Mouse (Mus musculus): Measurements from ENCODE around the gene Cobll1. TPM values are rescaled to one million over a fixed set of nuclear protein-coding genes. Genes with fewer than 3 reads are reported as not detected.

Gene Cobll1
- polyA plus RNA-seq, 1 experiment from 2014 or later = 21.7 TPM

DNA sequence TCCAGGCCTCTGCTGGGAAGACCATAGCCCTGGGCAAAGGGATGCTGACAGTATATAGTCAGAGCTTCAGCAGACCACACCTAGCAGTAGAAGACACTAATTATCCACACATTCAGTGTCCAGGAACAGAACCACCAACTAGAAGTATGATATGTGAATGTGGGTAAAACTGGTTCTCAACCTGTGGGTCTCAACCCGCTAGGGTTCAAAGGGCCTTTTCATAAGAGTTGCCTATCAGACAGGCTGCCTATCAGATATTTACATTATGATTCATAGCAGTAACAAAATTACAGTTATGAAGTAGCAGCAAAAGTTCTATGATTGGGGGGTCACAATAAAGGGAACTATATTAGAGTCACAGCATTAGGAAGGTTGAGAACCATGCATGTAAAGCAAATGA is 24.6 kb downstream of the Cobll1 start:
- H3K9me3 ChIP-seq (replicated peaks) = no peaks in the 10 kb centered on the region
- 91% methylated on average over 1 of the region's 1 CpGs for WGBS

DNA sequence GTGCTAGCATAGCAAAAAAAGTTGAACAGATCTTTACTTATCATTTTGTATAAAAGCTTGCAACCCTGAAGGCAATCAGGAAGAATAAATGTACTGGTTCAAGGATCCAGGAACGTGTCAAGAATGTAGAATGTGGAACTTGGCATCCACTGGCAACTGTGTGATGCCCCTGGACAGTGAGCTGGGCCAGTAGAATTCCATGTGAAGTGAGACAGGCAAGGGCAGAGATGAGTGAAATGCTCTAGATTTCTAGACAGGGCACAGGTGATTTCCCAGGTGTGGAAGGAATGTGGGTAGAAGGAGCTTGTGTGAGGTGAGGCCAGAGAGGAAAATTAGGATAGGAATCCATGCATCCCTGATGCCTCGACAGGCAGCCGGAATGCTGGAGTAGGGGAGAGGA is 25.5 kb downstream of the Cobll1 start:
- ATAC-seq (replicated peaks; ENCODE audit: low FRiP score) = no peak
- Histone ChIP-seq H3K36me3 (no peaks in the 10 kb centered on the region), H3K27ac (peak overlapping the region; percentile 50; the same call in 1 of the 2 replicates), H3K4me2 (no peak overlapping the region), H3K4me1 (peaks cover 34% of the 10 kb centered on the region), H3K9ac (no peak overlapping the region), H3K27me3 (no peaks in the 10 kb centered on the region), H3K4me3 (replicated peaks) (no peak overlapping the region), H3K9me3 (replicated peaks) (no peaks in the 10 kb centered on the region)
- 80% methylated on average over 3 of the region's 3 CpGs for WGBS

More for the DNA sequence above, 24.6 kb downstream of the Cobll1 start:
- Histone ChIP-seq H3K27ac (peak overlapping the region; percentile 50), H3K27me3 (no peaks in the 10 kb centered on the region), H3K4me1 (peaks cover 36% of the 10 kb centered on the region), H3K36me3 (no peaks in the 10 kb centered on the region), H3K9ac (no peak overlapping the region), H3K4me3 (replicated peaks) (no peak overlapping the region), H3K4me2 (no peak overlapping the region)
- ATAC-seq (replicated peaks; ENCODE audit: low FRiP score) = no peak

DNA sequence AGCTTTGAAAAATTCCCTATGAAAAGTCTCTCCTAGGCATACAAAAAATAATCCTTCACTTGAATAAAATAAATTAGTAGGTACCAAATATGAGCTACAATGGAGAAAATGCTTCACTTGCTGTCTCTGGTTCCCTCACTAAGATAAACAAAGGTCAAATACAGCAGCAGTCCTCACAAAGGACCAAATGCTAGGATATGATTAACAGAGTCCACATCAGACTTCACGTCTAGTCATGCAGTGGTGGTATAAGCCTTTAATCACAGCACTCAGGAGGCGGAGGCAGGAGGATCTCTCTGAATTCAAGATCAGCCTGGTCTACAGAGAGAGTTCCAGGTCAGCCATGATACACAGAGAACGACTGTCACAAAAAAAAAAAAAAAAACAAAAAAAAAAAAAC is 27.6 kb downstream of the Cobll1 start:
- H3K4me2 ChIP-seq = no peak overlapping the region

DNA sequence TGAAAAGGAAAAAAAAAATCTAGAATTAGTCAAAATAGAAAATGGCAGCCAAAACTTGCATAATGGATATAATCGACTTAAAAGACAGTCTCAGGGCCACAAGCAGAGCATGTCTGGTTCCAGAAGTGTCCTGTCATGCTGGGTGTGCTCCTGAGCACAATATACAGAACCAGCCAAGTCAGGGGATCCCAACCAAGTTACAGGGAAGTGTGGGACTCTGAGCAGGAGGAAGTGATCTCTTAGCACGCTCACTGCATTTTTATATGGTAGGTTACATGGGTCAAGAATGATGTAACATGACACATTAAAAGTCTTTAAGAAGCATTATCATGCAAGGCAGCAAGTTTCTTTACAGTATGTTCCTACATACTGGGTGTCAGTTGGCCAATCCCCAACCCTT is 31.5 kb downstream of the Cobll1 start:
- Histone ChIP-seq H3K4me2 (no peak overlapping the region), H3K9ac (no peak overlapping the region), H3K27ac (no peak overlapping the region), H3K4me1 (0 out of 2 replicates have a peak, but pooled peaks cover 2% of the 10 kb centered on the region), H3K9me3 (replicated peaks) (no peaks in the 10 kb centered on the region), H3K36me3 (no peaks in the 10 kb centered on the region), H3K27me3 (no peaks in the 10 kb centered on the region), H3K4me3 (replicated peaks) (no peak overlapping the region)
- ATAC-seq (replicated peaks; ENCODE audit: low FRiP score) = no peak
- WGBS = 80% methylated on average over 2 of the region's 2 CpGs

More for the DNA sequence above, 27.6 kb downstream of the Cobll1 start:
- no peak overlapping the region for H3K27ac ChIP-seq
- H3K9me3 ChIP-seq (replicated peaks) = no peaks in the 10 kb centered on the region
- WGBS = 77% methylated on average over 3 of the region's 3 CpGs
- no peak overlapping the region for H3K4me3 ChIP-seq (replicated peaks)
- no peak for ATAC-seq (replicated peaks; ENCODE audit: low FRiP score)
- no peak overlapping the region for H3K9ac ChIP-seq
- no peaks in the 10 kb centered on the region for H3K36me3 ChIP-seq
- peaks cover 16% of the 10 kb centered on the region for H3K4me1 ChIP-seq
- no peaks in the 10 kb centered on the region for H3K27me3 ChIP-seq

DNA sequence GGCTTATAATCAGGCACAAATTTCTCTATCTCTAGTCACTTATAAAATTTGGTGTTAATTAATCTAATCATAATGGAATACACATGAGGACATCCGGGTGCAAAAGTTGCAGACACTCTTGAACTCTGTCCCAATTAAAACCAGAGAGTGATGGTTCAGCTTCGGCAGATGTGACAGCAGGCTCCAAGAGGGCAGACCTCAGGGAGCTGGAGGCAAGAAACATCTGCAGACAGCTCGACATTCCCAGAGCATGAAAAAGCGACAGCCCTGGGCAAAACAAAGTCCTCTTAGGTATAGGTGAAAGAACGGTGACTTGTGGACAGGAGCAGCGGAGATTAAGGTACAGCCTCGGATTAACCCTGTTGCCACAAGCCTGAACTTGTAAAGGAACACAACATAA is 35.5 kb downstream of the Cobll1 start:
- no peak overlapping the region for H3K4me3 ChIP-seq (replicated peaks)
- no peak overlapping the region for H3K27ac ChIP-seq
- H3K27me3 ChIP-seq = no peaks in the 10 kb centered on the region
- H3K9ac ChIP-seq = no peak overlapping the region
- H3K4me1 ChIP-seq = no peaks in the 10 kb centered on the region
- no peak overlapping the region for H3K4me2 ChIP-seq
- no peaks in the 10 kb centered on the region for H3K36me3 ChIP-seq
- ATAC-seq (replicated peaks; ENCODE audit: low FRiP score) = no peak; the same call in 1 of the 2 replicates
- 57% methylated on average over 7 of the region's 7 CpGs for WGBS
- no peaks in the 10 kb centered on the region for H3K9me3 ChIP-seq (replicated peaks)

DNA sequence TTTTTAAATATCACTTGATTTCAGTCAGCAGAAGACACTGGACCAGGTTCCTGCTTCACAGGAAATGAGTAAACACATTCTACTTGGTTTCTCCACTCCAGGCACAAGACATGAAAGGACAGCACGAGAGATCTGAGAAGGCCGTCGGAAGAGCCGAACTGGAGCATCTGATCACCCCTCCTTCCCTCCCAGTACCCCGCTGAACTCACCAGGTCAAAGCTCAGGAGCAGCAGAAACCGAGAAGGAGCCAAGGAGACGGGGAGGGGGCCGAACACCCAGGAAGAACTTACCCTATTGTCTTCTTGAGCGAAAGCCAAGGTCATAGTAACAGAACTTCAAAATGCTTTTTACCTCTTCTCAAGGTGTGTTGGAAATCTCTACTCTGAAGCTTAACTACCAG is 39.5 kb downstream of the Cobll1 start:
- Histone ChIP-seq H3K4me2 (no peak overlapping the region), H3K4me1 (peaks cover 6% of the 10 kb centered on the region; the same call in 1 of the 2 replicates), H3K27me3 (no peaks in the 10 kb centered on the region), H3K4me3 (replicated peaks) (no peak overlapping the region), H3K27ac (no peak overlapping the region), H3K36me3 (no peaks in the 10 kb centered on the region), H3K9me3 (replicated peaks) (0 out of 2 replicates have a peak, but pooled peaks cover 4% of the 10 kb centered on the region), H3K9ac (no peak overlapping the region)
- WGBS = 70% methylated on average over 9 of the region's 9 CpGs
- no peak for ATAC-seq (replicated peaks; ENCODE audit: low FRiP score)

DNA sequence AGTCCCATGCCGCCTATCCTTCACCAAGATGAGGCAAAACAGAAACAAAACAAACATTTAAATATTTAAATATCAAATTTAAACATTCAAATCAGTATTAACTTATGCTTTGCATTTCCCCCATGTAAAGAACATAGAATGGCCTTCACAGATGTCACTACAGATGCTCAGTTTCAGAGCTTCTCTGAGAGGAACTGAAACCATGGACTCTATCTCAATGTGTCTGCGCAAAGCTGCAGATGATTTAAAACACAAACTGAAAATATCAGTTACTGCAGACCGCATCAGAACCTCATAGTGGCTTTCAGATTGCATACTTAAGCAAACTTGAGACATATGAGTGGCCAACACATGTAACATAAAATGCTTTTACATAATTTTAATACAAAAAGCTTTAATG is 40.6 kb downstream of the Cobll1 start:
- Histone ChIP-seq H3K4me2 (no peak overlapping the region), H3K4me1 (peaks cover 9% of the 10 kb centered on the region; the same call in 1 of the 2 replicates), H3K9me3 (replicated peaks) (0 out of 2 replicates have a peak, but pooled peaks cover 4% of the 10 kb centered on the region), H3K27me3 (no peaks in the 10 kb centered on the region), H3K36me3 (no peaks in the 10 kb centered on the region), H3K27ac (no peak overlapping the region), H3K4me3 (replicated peaks) (no peak overlapping the region), H3K9ac (no peak overlapping the region)
- ATAC-seq (replicated peaks; ENCODE audit: low FRiP score) = no peak
- WGBS = 95% methylated on average over 3 of the region's 3 CpGs

DNA sequence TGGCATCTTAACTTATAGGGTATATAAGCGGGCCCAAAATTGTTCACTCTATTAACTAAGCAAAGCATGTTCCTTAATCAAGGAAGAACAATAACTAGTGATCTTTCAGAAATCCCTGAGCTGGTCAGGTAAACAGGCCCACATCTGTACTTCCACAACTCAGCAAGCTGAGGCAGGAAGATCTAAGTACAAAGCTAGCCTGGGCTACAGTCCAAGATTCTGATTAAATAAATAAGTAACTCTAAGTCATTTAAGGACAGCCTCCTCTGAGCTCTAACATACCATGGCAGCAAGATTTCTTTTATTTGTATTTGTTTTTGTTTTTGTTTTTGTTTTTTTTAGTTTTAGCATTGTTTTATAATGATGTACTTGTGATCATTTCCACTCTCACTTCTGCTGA is 42.2 kb downstream of the Cobll1 start:
- WGBS = 89% methylated on average over 1 of the region's 1 CpGs

DNA sequence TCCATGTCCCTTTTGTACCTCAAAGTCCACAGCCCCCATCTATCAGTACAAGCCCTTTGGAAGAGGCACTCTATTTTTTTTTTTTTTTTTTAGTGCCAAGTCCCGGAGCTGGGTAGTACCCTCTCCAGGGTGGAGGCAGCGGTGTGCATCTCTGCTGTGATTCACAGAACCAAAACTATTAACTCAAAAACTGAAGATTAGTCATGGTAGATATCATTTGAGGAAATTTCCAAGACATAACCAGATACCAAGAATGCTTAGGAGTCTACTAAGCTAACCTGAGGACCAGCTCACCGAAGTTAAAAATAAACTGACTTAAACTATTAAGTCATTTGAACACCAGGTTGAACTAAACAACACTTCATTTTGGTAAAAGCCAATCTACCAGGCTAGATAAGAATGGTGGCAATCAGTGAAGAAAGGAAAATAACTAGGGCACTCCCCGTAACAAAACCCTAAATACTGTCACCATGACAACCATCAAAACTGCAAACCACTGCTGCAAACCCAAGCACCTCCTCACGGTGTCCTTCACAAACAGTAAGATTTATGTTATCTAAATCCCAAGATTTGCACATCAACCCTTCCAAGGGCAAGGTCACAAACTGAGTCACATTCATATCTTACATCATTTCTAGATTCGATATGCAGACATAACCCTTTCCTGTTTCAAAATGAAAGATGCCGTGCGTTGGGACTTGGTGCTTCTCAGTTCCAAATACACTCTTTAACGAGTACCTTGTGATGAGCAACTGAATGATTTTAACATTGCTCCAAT is 43.8 kb downstream of the Cobll1 start:
- Histone ChIP-seq H3K4me2 (no peak overlapping the region), H3K9me3 (replicated peaks) (0 out of 2 replicates have a peak, but pooled peaks cover 4% of the 10 kb centered on the region), H3K27me3 (no peaks in the 10 kb centered on the region), H3K36me3 (no peaks in the 10 kb centered on the region), H3K4me1 (peaks cover 22% of the 10 kb centered on the region), H3K4me3 (replicated peaks) (no peak overlapping the region), H3K27ac (no peak overlapping the region), H3K9ac (no peak overlapping the region)
- ATAC-seq (replicated peaks; ENCODE audit: low FRiP score) = no peak
- WGBS = 83% methylated on average over 9 of the region's 9 CpGs

More for the DNA sequence above, 42.2 kb downstream of the Cobll1 start:
- Histone ChIP-seq H3K27ac (no peak overlapping the region), H3K4me3 (replicated peaks) (no peak overlapping the region), H3K36me3 (no peaks in the 10 kb centered on the region), H3K9me3 (replicated peaks) (0 out of 2 replicates have a peak, but pooled peaks cover 4% of the 10 kb centered on the region), H3K4me1 (peaks cover 18% of the 10 kb centered on the region), H3K9ac (no peak overlapping the region), H3K4me2 (no peak overlapping the region), H3K27me3 (no peaks in the 10 kb centered on the region)
- no peak for ATAC-seq (replicated peaks; ENCODE audit: low FRiP score)

DNA sequence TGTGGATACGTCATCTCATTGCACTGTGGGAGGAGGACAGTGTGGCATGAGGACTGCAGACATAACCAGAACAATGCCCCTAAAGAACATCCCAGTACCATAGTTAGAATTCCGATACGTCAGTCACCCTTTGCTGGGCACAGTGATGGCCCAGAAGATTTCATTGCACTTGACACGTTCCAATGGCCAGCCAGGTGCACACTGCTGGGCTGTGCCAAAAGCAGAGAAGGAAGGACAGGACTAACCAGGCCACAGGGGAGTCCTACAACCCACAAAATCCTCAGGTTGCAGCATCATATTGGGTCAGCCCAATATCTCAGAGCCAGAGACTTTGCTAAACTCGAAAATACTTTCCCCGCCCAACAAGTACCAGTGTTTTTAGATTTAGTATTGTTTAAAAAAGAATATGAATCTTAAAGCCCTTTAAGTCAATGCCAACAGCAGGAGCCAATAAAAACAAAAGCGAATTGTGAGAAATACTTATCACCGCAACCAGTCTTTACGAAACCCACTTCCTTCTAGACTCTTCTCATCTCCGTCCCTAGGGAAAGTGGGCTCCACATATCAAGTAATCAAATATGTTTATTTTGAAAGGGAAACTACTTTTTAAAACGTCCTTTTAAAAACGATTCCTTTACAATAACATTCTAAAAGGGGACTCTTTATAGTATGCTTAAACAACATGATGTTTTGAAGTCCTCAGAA is 46.0 kb downstream of the Cobll1 start:
- 0 out of 2 replicates have a peak, but pooled peaks have one; percentile 49 for ATAC-seq (replicated peaks; ENCODE audit: low FRiP score)

DNA sequence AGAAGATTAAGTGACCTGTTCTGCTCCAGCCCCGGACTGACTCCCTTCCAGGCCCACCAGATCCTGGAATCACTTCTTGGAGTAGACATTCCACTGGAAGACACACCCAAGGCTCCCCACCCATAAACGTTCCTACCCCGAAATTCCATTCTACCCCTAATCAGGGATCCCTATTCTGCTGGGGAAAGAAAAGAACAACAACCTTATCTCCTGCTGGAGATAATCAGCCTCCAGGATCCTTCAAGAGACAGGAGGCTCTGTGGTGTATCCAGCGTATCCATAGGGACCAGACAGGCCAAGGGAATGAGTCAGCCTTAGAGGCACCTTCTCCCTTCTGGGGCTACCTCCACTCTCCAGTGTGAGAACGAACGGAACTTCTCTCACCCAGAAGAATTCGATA is 47.8 kb downstream of the Cobll1 start:
- Histone ChIP-seq H3K4me2 (no peak overlapping the region), H3K27me3 (no peaks in the 10 kb centered on the region), H3K36me3 (no peaks in the 10 kb centered on the region), H3K4me1 (peaks cover 35% of the 10 kb centered on the region), H3K9me3 (replicated peaks) (no peaks in the 10 kb centered on the region), H3K27ac (no peak overlapping the region), H3K9ac (no peak overlapping the region), H3K4me3 (replicated peaks) (no peak overlapping the region)
- WGBS = 65% methylated on average over 7 of the region's 7 CpGs
- no peak for ATAC-seq (replicated peaks; ENCODE audit: low FRiP score)

More for the DNA sequence above, 46.0 kb downstream of the Cobll1 start:
- H3K9me3 ChIP-seq (replicated peaks) = 0 out of 2 replicates have a peak, but pooled peaks cover 3% of the 10 kb centered on the region
- 39% methylated on average over 12 of the region's 12 CpGs for WGBS
- H3K9ac ChIP-seq = no peak overlapping the region
- no peaks in the 10 kb centered on the region for H3K36me3 ChIP-seq
- no peak overlapping the region for H3K27ac ChIP-seq
- H3K27me3 ChIP-seq = no peaks in the 10 kb centered on the region
- H3K4me1 ChIP-seq = peaks cover 34% of the 10 kb centered on the region
- no peak overlapping the region for H3K4me2 ChIP-seq
- no peak overlapping the region for H3K4me3 ChIP-seq (replicated peaks)

DNA sequence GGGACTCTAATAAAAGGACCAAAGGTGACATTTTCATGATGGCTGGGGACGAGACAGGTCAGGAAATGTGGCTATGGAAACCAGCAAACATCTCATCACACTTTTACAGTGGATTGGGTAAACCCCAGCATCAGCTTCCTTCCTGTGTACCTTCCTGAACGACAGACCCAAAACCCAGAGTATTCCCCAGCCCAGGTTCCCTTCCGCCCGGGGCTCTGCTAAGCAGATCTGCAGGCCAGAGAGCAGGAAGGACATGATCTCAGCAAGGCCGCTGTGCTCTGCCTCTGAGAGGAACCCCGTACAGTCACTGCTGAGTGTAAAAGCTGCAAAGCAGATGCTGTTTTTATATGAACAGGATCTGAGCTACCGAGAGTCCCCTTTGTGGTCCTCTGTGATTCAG is 49.9 kb downstream of the Cobll1 start:
- no peak for ATAC-seq (replicated peaks; ENCODE audit: low FRiP score)
- no peak overlapping the region for H3K9ac ChIP-seq
- peaks cover 31% of the 10 kb centered on the region for H3K4me1 ChIP-seq
- H3K9me3 ChIP-seq (replicated peaks) = no peaks in the 10 kb centered on the region
- H3K4me2 ChIP-seq = no peak overlapping the region
- H3K36me3 ChIP-seq = no peaks in the 10 kb centered on the region
- 54% methylated on average over 7 of the region's 7 CpGs for WGBS
- H3K4me3 ChIP-seq (replicated peaks) = no peak overlapping the region
- peak overlapping the region; percentile 71 for H3K27ac ChIP-seq
- no peaks in the 10 kb centered on the region for H3K27me3 ChIP-seq

Measured in kidney, embryonic 15.5 days (tissue).